ENCODE assay signal across 1 mouse cellular context in the genomic region with DNA sequence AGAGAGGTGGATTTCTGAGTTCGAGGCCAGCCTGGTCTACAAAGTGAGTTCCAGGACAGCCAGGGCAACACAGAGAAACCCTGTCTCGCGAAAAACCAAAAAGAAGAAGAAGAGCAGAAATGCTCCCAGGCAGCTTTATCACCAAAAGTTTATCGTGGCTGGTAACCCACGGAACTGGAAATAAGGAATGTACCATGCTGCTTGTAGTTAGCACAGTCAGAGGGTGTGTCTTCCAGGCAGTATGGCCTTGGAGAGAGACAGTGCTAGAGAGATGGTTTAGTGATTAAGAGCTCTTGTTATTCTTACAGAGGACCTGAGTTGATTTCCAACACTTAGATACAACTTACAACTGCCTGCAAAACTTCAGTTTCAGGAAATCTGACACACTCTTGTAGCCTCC.
A peak's percentile ranks its signal among the peaks of the same experiment; 100 is the strongest.
TF ChIP-seq lines count a peak whose summit lies in the region.

No protein-coding gene starts in this region.

TF ChIP-seq in MEL, 35 proteins besides CTCF, POLR2A, EP300 and RAD21 (continued from another document):
- TF ChIP-seq MYC (IDR thresholded peaks at IDR 0.05; ENCODE audit: low read depth, low read length): no peak
- TF ChIP-seq NRF1 (IDR thresholded peaks at IDR 0.05; ENCODE audit: insufficient read depth, low read depth, low read length, poor library complexity, severe bottlenecking): no peak
- peak; percentile 48; the same call in 1 of the 2 replicates for TF ChIP-seq GATA1 (IDR thresholded peaks at IDR 0.05; ENCODE audit: low read depth, low read length)
- TF ChIP-seq MAFK (IDR thresholded peaks at IDR 0.05; ENCODE audit: borderline replicate concordance, low read depth, low read length): no peak
- no peak for TF ChIP-seq GABPA (IDR thresholded peaks at IDR 0.05; ENCODE audit: low read depth, low read length)
TF ChIP-seq in MEL: peak in this region for 6.
